Mouse (Mus musculus) hindbrain, postnatal 0 days (tissue): ENCODE measurements around the gene Fam72a. TPM values are rescaled to one million over a fixed set of nuclear protein-coding genes. Genes with fewer than 3 reads are reported as not detected.
"Not testable (repeated sequence)": the region's sequence is repeated elsewhere in the genome, so short reads cannot be mapped to it uniquely, and the experiment has no call there.

Source experiments
- ATAC-seq: fragments of 200-750 bp; cut with Nextera tagmentation; 2 replicates; pipeline ENCODE4 v1.8.0; 2017; ENCODE audit warnings: mild to moderate bottlenecking, moderate TSS enrichment, moderate library complexity
- DNase-seq: peaks from one replicate; pipeline ENCODE4 v3.0.0-alpha.2; 2015; ENCODE audit warnings: low spot score
- H3K27ac ChIP-seq: fragments of 300-500 bp; sonication (generic); 2 replicates; pipeline ENCODE4 v1.5.1; 2014; ENCODE audit warnings: mild to moderate bottlenecking
- H3K27me3 ChIP-seq: fragments of 300-500 bp; sonication (generic); 2 replicates; pipeline ENCODE4 v1.6.1; 2014; ENCODE audit warnings: low read length, mixed read lengths; ENCODE audit not compliant: insufficient read depth
- H3K36me3 ChIP-seq: fragments of 300-500 bp; sonication (generic); 2 replicates; pipeline ENCODE4 v1.6.1; 2014; ENCODE audit warnings: low read length, mixed read lengths; ENCODE audit not compliant: insufficient read depth
- H3K4me1 ChIP-seq: fragments of 300-500 bp; sonication (generic); 2 replicates; pipeline ENCODE4 v1.6.1; 2014; ENCODE audit warnings: antibody characterized with exemption, low read length, mixed read lengths; ENCODE audit not compliant: insufficient read depth
- H3K4me2 ChIP-seq: fragments of 300-500 bp; sonication (generic); 2 replicates; pipeline ENCODE4 v1.6.1; 2014; ENCODE audit warnings: low read depth, mild to moderate bottlenecking, low read length, moderate library complexity, mixed read lengths
- H3K4me3 ChIP-seq: fragments of 300-500 bp; sonication (generic); 2 replicates; pipeline ENCODE4 v1.5.1; 2014; ENCODE audit warnings: low read length
- H3K9ac ChIP-seq: fragments of 300-500 bp; sonication (generic); replicated peaks from 2 replicates; pipeline ENCODE4 v1.6.1; 2014; ENCODE audit warnings: mild to moderate bottlenecking, low read length, moderate library complexity, mixed read lengths
- H3K9me3 ChIP-seq: fragments of 300-500 bp; sonication (generic); 2 replicates; pipeline ENCODE4 v1.6.1; 2016; ENCODE audit warnings: low read length, mixed read lengths
- CTCF ChIP-seq: IDR thresholded peaks from 2 replicates; pipeline ENCODE4 v1.5.1; 2016; ENCODE audit warnings: antibody characterized with exemption, control low read depth, low read depth
- WGBS: fragments of 180-500 bp; shearing (Covaris S2); extraction: QIAGEN DNeasy Blood & Tissue Kit; methylation state at CpG from one replicate; pipeline ENCODE4 v1.1.7; 2014; 5-methylcytosine and 5-hydroxymethylcytosine counted together
- polyA plus RNA-seq: library from polyadenylated mRNA; unstranded; fragments of >200 nt; fragmentation: Nextera tagmentation; extraction: Ambion mirVana; gene quantifications from 2 replicates; pipeline ENCODE4 v1.2.1, GENCODE M21; 2015
- total RNA-seq: library from RNA; depleted of rRNA; stranded (reverse); fragments of >200 nt; gene quantifications from 2 replicates; pipeline ENCODE4 v1.2.3, GENCODE M21; 2014

Fam72a gene
- total and polyA plus RNA-seq, 2 experiments from 2014 or later = 0.98 TPM; not detected in 1

DNA sequence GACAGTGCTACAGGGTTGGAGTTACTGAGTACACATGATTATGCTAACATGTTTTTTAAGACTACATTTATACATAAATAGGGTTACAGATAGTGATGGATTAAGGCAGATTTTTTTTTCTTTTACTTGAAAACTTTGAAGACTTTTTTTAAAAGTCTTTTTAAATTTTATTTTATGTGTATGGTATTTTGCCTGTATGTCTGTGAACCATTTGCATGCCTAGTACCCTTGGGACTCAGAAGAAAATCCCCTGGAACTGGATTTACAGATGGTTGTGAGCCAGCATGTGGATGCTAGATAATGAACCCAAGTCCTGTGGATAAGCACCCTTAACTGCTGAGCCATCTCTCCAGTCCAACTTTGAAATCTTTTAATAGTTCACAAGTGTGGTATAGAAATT lies 25.7 kb downstream of the Fam72a start:
- ATAC-seq = no peak
- no peaks in the 10 kb centered on the region for H3K4me1 ChIP-seq

DNA sequence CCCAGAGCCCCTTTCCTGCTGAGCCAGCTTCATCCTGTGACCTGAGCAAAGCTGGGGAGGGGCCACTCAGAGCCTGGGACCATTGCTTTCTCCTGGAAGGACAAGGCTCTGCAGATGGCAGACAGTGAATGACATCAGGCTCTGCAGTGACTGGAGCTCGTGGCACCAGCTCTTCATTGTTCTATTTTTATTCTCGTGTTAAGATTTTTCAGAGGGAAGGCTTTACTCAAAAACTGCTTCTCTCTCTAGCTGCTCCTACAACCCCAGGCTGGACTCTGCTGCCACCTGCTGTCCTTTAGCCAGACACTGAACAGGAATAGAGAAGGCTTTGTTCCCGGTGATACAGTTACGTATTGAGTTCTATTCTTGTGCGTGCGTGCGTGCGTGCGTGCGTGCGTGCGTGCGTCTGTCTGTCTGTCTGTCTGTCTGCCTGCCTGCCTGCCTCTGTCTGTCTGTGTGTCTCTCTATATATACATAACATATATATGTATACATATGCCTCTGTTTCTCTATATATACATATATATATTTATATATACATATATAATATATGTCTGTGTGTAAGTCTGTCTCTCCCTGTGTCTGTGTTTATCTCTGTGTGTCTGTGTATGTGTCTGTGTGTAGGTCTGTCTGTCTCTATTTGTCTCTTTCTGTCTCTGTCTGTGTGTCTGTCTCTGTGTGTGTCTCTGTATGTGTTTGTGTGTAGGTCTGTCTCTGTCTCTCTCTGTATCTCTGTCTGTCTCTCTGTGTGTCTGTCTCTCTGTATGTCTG lies 27.5 kb downstream of the Fam72a start:
- TF ChIP-seq CTCF = peak; percentile 94
- peak; percentile 94 for DNase-seq
- 1% methylated on average over 13 of the region's 13 CpGs for WGBS
- H3K9me3 ChIP-seq = no peaks in the 10 kb centered on the region
- H3K27me3 ChIP-seq = no peaks in the 10 kb centered on the region
- ATAC-seq = peak; percentile 98
- H3K4me2 ChIP-seq = peak overlapping the region; percentile 40
- H3K4me1 ChIP-seq = no peaks in the 10 kb centered on the region
- H3K27ac ChIP-seq = peak overlapping the region; percentile 79
- H3K9ac ChIP-seq = peak overlapping the region; percentile 34
- H3K36me3 ChIP-seq = no peaks in the 10 kb centered on the region
- H3K4me3 ChIP-seq = no peak overlapping the region

More for the DNA sequence above, 25.7 kb downstream of the Fam72a start:
- H3K4me3 ChIP-seq = no peak overlapping the region
- no peak for DNase-seq
- no peak overlapping the region for H3K4me2 ChIP-seq
- no peaks in the 10 kb centered on the region for H3K36me3 ChIP-seq
- no peak for TF ChIP-seq CTCF
- H3K27me3 ChIP-seq = no peaks in the 10 kb centered on the region
- no peak overlapping the region for H3K9ac ChIP-seq
- no peak overlapping the region for H3K27ac ChIP-seq
- no peaks in the 10 kb centered on the region for H3K9me3 ChIP-seq

DNA sequence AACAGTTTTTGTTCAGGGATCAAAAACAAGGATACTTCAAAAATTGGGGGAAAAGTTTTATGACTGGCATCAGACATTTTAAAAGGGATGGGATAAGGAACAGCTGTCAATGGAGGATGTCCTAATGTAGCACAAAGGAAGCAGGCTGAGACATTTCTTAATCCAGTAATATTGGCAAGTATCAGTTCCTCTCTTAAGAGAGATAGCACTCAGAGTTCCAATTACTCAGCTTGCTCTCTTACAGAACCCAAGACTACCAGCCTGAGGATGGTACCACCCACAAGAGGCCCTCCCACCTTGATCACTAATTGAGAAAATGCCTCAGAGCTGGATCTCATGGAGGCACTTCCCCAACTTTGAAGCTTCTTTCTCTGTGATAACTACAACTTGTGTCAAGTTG lies 32.8 kb downstream of the Fam72a start:
- H3K9ac ChIP-seq = no peak overlapping the region
- TF ChIP-seq CTCF = no peak
- no peak overlapping the region for H3K4me2 ChIP-seq
- H3K4me3 ChIP-seq = no peak overlapping the region
- H3K9me3 ChIP-seq = no peaks in the 10 kb centered on the region
- no peak overlapping the region for H3K27ac ChIP-seq
- no peaks in the 10 kb centered on the region for H3K27me3 ChIP-seq
- no peaks in the 10 kb centered on the region for H3K36me3 ChIP-seq
- ATAC-seq (no peak), DNase-seq (no peak)
- H3K4me1 ChIP-seq = no peaks in the 10 kb centered on the region

DNA sequence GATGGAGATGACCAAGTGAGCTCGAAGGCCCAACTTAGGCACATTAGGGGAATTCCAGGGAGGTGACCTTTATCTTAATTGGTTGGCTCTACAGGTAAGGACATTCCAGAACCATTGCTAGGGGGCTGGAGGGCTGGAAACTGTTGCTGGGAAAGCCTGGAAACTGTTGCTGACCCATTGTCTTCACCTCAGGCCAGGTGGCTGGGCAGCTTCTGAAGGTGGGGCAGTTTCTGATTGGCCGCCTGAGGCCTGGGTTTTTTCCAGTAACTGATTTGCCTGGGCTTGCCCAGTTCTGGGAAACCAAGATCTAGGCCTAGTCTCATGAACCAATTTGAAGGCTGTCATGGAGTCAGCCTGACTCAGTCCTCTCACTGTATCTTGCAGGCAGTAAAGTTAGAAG lies 34.4 kb downstream of the Fam72a start:
- 91% methylated on average over 2 of the region's 2 CpGs for WGBS
- Histone ChIP-seq H3K27ac (no peak overlapping the region), H3K4me2 (no peak overlapping the region), H3K4me1 (no peaks in the 10 kb centered on the region), H3K9me3 (no peaks in the 10 kb centered on the region), H3K9ac (no peak overlapping the region), H3K4me3 (no peak overlapping the region), H3K27me3 (no peaks in the 10 kb centered on the region), H3K36me3 (no peaks in the 10 kb centered on the region)
- TF ChIP-seq CTCF = no peak
- no peak for DNase-seq
- no peak for ATAC-seq

DNA sequence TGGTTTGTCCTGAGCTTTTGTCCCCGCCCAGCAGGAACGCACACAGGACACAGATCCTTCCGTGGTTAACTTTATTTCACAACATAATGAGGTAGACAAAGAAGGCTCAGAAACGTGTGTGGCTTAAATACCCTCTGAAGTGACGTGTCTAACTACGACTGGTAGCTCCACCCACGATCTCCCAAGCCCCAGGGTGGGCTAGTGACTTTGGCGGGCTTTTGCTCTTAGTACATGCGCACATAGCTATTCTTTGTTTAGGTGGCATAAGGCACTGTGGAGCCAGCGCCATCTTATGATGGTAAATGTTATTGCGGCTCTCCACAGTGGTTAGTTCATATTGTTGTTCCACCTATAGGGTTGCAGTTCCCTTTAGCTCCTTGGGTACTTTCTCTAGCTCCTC lies 38.4 kb downstream of the Fam72a start:
- H3K9me3 ChIP-seq = not testable (repeated sequence)

DNA sequence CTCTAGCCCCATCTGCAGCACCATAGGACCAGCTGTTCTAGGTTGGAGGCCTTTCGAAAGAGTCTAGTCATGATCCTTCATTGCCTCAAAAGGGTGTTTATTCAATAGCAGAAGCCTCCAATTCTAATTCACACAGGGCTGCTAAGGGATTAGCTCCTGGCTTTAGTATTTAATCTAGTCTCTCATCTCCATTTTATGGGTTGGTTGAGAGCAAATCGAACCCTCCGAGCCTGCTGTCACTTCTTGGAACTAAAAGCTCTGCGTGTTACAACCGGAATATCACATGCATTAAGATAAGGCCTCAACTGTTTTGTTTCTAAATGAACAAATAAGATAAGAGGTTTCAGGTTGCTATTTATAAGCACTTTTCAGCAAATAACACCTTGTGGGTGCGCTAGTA lies 42.0 kb downstream of the Fam72a start:
- ATAC-seq = no peak
- Histone ChIP-seq H3K27ac (no peak overlapping the region), H3K4me2 (no peak overlapping the region), H3K27me3 (no peaks in the 10 kb centered on the region), H3K4me3 (no peak overlapping the region), H3K9me3 (no peaks in the 10 kb centered on the region), H3K4me1 (no peaks in the 10 kb centered on the region), H3K36me3 (no peaks in the 10 kb centered on the region), H3K9ac (no peak overlapping the region)
- 88% methylated on average over 6 of the region's 6 CpGs for WGBS
- no peak for DNase-seq
- TF ChIP-seq CTCF = no peak

More for the DNA sequence above, 38.4 kb downstream of the Fam72a start:
- WGBS = 26% methylated on average over 11 of the region's 11 CpGs
- H3K27me3 ChIP-seq, H3K4me3 ChIP-seq, H3K4me2 ChIP-seq, H3K36me3 ChIP-seq, H3K9ac ChIP-seq, H3K4me1 ChIP-seq, H3K27ac ChIP-seq: not testable (repeated sequence)
- ATAC-seq (peak; percentile 70; the same call in 1 of the 2 replicates), DNase-seq (peak; percentile 31)
- peak; percentile 40 for TF ChIP-seq CTCF

DNA sequence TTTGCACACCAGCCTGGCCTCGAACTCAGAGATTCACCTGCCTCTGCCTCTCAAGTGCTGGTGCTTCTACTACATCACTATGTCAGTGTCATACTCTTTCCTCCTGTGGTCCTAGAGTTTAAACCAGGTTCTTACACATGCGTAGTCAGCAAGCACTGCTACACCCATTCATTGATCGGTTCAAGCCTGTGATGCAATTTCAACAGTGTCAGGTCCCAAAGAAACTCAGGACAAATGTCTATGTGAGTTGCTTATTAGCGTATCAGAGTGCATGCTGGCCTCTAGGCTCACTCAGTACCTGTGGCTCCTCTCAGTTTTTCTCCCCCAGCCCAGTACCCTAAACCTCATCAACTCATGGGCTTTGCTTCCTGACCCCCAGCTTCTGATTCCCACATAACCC lies 42.7 kb downstream of the Fam72a start:
- H3K27me3 ChIP-seq = no peaks in the 10 kb centered on the region
- no peaks in the 10 kb centered on the region for H3K36me3 ChIP-seq
- DNase-seq (no peak), ATAC-seq (no peak)
- H3K9me3 ChIP-seq = no peaks in the 10 kb centered on the region
- WGBS = 93% methylated on average over 4 of the region's 4 CpGs
- H3K27ac ChIP-seq = no peak overlapping the region
- H3K4me2 ChIP-seq = no peak overlapping the region
- no peak for TF ChIP-seq CTCF
- no peaks in the 10 kb centered on the region for H3K4me1 ChIP-seq
- no peak overlapping the region for H3K4me3 ChIP-seq
- H3K9ac ChIP-seq = no peak overlapping the region
